Mouse (Mus musculus): Measurements from ENCODE around the gene Gar1. TPM values are rescaled to one million over a fixed set of nuclear protein-coding genes. Genes with fewer than 3 reads are reported as not detected.

Gar1 gene
- polyA plus RNA-seq (2016; fragmentation: Nextera tagmentation; extraction: Ambion mirVana) = 52.2 and 59.5 TPM in 2 replicates

GRCm38 (mm10) chr3:129831035-129831568 is at the start of gene Gar1:
TSS of gene Gar1 (minus strand) at chr3:129831396.
- Histone ChIP-seq H3K4me3 (peak within 1 kb of the TSS; percentile 97), H3K9ac (peak within 1 kb of the TSS; percentile 93), H3K4me2 (peak within 1 kb of the TSS; percentile 88), H3K36me3 (peaks cover 25% of the 10 kb centered on the region), H3K9me3 (replicated peaks) (no peaks in the 10 kb centered on the region), H3K27me3 (replicated peaks) (no peaks in the 10 kb centered on the region), H3K4me1 (replicated peaks) (peaks cover 25% of the 10 kb centered on the region), H3K27ac (ENCODE audit: poor library complexity, severe bottlenecking) (peak within 1 kb of the TSS; percentile 91)
- WGBS = under 1% methylated on average over 60 of the region's 60 CpGs
- peak; percentile 92 for ATAC-seq (ENCODE audit: insufficient number of reproducible peaks, low FRiP score)

- H3K4me3 ChIP-seq = peak overlapping the region; percentile 73
Measured at GRCm38 (mm10) chr3:129879913-129880312, 48.7 kb upstream of the Gar1 start.

GRCm38 (mm10) chr3:129879131-129879757 is 48.0 kb upstream of the Gar1 start:
- H3K9ac ChIP-seq = peak overlapping the region; percentile 88
- H3K36me3 ChIP-seq = no peaks in the 10 kb centered on the region
- no peaks in the 10 kb centered on the region for H3K9me3 ChIP-seq (replicated peaks)
- peak overlapping the region; percentile 73 for H3K4me3 ChIP-seq
- WGBS = under 1% methylated on average over 25 of the region's 25 CpGs
- 0 out of 2 replicates have a peak, but pooled peaks cover 12% of the 10 kb centered on the region for H3K4me1 ChIP-seq (replicated peaks)
- 0 out of 2 replicates have a peak, but pooled peaks cover 6% of the 10 kb centered on the region for H3K27me3 ChIP-seq (replicated peaks)
- H3K4me2 ChIP-seq = peak overlapping the region; percentile 96
- peak; percentile 67 for ATAC-seq (ENCODE audit: insufficient number of reproducible peaks, low FRiP score)
- H3K27ac ChIP-seq (ENCODE audit: poor library complexity, severe bottlenecking) = peak overlapping the region; percentile 77

More at GRCm38 (mm10) chr3:129879913-129880312, 48.7 kb upstream of the Gar1 start:
- Histone ChIP-seq H3K27me3 (replicated peaks) (0 out of 2 replicates have a peak, but pooled peaks cover 6% of the 10 kb centered on the region), H3K36me3 (no peaks in the 10 kb centered on the region), H3K4me2 (peak overlapping the region; percentile 96), H3K9me3 (replicated peaks) (no peaks in the 10 kb centered on the region), H3K27ac (ENCODE audit: poor library complexity, severe bottlenecking) (no peak overlapping the region), H3K4me1 (replicated peaks) (peaks cover 14% of the 10 kb centered on the region; the same call in 1 of the 2 replicates), H3K9ac (no peak overlapping the region)
- 85% methylated on average over 2 of the region's 2 CpGs for WGBS
- no peak for ATAC-seq (ENCODE audit: insufficient number of reproducible peaks, low FRiP score)

- Histone ChIP-seq H3K9ac (peak within 1 kb of the TSS; percentile 88), H3K36me3 (no peaks in the 10 kb centered on the region), H3K4me1 (replicated peaks) (0 out of 2 replicates have a peak, but pooled peaks cover 12% of the 10 kb centered on the region), H3K27ac (ENCODE audit: poor library complexity, severe bottlenecking) (peak within 1 kb of the TSS; percentile 77), H3K4me2 (peak within 1 kb of the TSS; percentile 96), H3K27me3 (replicated peaks) (0 out of 2 replicates have a peak, but pooled peaks cover 6% of the 10 kb centered on the region), H3K9me3 (replicated peaks) (no peaks in the 10 kb centered on the region), H3K4me3 (peak within 1 kb of the TSS; percentile 73)
- under 1% methylated on average over 65 of the region's 66 CpGs for WGBS
- peak; percentile 87 for ATAC-seq (ENCODE audit: insufficient number of reproducible peaks, low FRiP score)
Measured at GRCm38 (mm10) chr3:129878405-129879021, 47.3 kb upstream of the Gar1 start, which contains the start of gene Pla2g12a. TSS of gene Pla2g12a (plus strand) at chr3:129878606.

GRCm38 (mm10) chr3:129877327-129877726 is 46.1 kb upstream of the Gar1 start:
- Histone ChIP-seq H3K9ac (no peak overlapping the region), H3K4me3 (no peak overlapping the region), H3K9me3 (replicated peaks) (no peaks in the 10 kb centered on the region), H3K4me1 (replicated peaks) (0 out of 2 replicates have a peak, but pooled peaks cover 12% of the 10 kb centered on the region), H3K27me3 (replicated peaks) (0 out of 2 replicates have a peak, but pooled peaks cover 6% of the 10 kb centered on the region), H3K4me2 (no peak overlapping the region), H3K36me3 (no peaks in the 10 kb centered on the region), H3K27ac (ENCODE audit: poor library complexity, severe bottlenecking) (no peak overlapping the region)
- 88% methylated on average over 10 of the region's 10 CpGs for WGBS
- ATAC-seq (ENCODE audit: insufficient number of reproducible peaks, low FRiP score) = no peak

- Histone ChIP-seq H3K9ac (no peak overlapping the region), H3K4me2 (no peak overlapping the region), H3K27me3 (replicated peaks) (no peaks in the 10 kb centered on the region), H3K36me3 (no peaks in the 10 kb centered on the region), H3K4me1 (replicated peaks) (no peaks in the 10 kb centered on the region), H3K4me3 (no peak overlapping the region), H3K9me3 (replicated peaks) (peaks cover 7% of the 10 kb centered on the region), H3K27ac (ENCODE audit: poor library complexity, severe bottlenecking) (no peak overlapping the region)
- ATAC-seq (ENCODE audit: insufficient number of reproducible peaks, low FRiP score) = no peak
- 39% methylated on average over 14 of the region's 14 CpGs for WGBS
Measured at GRCm38 (mm10) chr3:129863698-129864097, 32.5 kb upstream of the Gar1 start.

GRCm38 (mm10) chr3:129862592-129862991 is 31.4 kb upstream of the Gar1 start:
- no peaks in the 10 kb centered on the region for H3K4me1 ChIP-seq (replicated peaks)
- H3K27ac ChIP-seq (ENCODE audit: poor library complexity, severe bottlenecking) = no peak overlapping the region
- H3K4me3 ChIP-seq = no peak overlapping the region
- no peaks in the 10 kb centered on the region for H3K27me3 ChIP-seq (replicated peaks)
- H3K4me2 ChIP-seq = no peak overlapping the region
- WGBS = 65% methylated on average over 2 of the region's 2 CpGs
- peaks cover 15% of the 10 kb centered on the region for H3K9me3 ChIP-seq (replicated peaks)
- no peak overlapping the region for H3K9ac ChIP-seq
- no peak for ATAC-seq (ENCODE audit: insufficient number of reproducible peaks, low FRiP score)
- no peaks in the 10 kb centered on the region for H3K36me3 ChIP-seq

- no peak for ATAC-seq (ENCODE audit: insufficient number of reproducible peaks, low FRiP score)
- Histone ChIP-seq H3K4me2 (no peak overlapping the region), H3K9me3 (replicated peaks) (no peaks in the 10 kb centered on the region)
Measured at GRCm38 (mm10) chr3:129846846-129847245, 15.7 kb upstream of the Gar1 start.

GRCm38 (mm10) chr3:129845868-129846267 is 14.7 kb upstream of the Gar1 start:
- H3K27ac ChIP-seq (ENCODE audit: poor library complexity, severe bottlenecking) = no peak overlapping the region
- no peak overlapping the region for H3K4me2 ChIP-seq
- no peak overlapping the region for H3K4me3 ChIP-seq
- H3K27me3 ChIP-seq (replicated peaks) = 0 out of 2 replicates have a peak, but pooled peaks cover 4% of the 10 kb centered on the region
- H3K9me3 ChIP-seq (replicated peaks) = no peaks in the 10 kb centered on the region
- WGBS = 75% methylated on average over 2 of the region's 2 CpGs
- no peak for ATAC-seq (ENCODE audit: insufficient number of reproducible peaks, low FRiP score)
- no peaks in the 10 kb centered on the region for H3K36me3 ChIP-seq
- H3K9ac ChIP-seq = no peak overlapping the region
- no peaks in the 10 kb centered on the region for H3K4me1 ChIP-seq (replicated peaks)

More at GRCm38 (mm10) chr3:129846846-129847245, 15.7 kb upstream of the Gar1 start:
- no peaks in the 10 kb centered on the region for H3K36me3 ChIP-seq
- H3K4me3 ChIP-seq = no peak overlapping the region
- no peaks in the 10 kb centered on the region for H3K4me1 ChIP-seq (replicated peaks)
- no peak overlapping the region for H3K27ac ChIP-seq (ENCODE audit: poor library complexity, severe bottlenecking)
- 76% methylated on average over 7 of the region's 7 CpGs for WGBS
- H3K9ac ChIP-seq = no peak overlapping the region
- H3K27me3 ChIP-seq (replicated peaks) = 0 out of 2 replicates have a peak, but pooled peaks cover 1% of the 10 kb centered on the region

GRCm38 (mm10) chr3:129838017-129838416 is 6.8 kb upstream of the Gar1 start:
- Histone ChIP-seq H3K27me3 (replicated peaks) (0 out of 2 replicates have a peak, but pooled peaks cover 4% of the 10 kb centered on the region), H3K4me3 (no peak overlapping the region), H3K4me2 (no peak overlapping the region), H3K27ac (ENCODE audit: poor library complexity, severe bottlenecking) (no peak overlapping the region), H3K36me3 (no peaks in the 10 kb centered on the region), H3K9me3 (replicated peaks) (no peaks in the 10 kb centered on the region), H3K9ac (no peak overlapping the region), H3K4me1 (replicated peaks) (peaks cover 12% of the 10 kb centered on the region)
- ATAC-seq (ENCODE audit: insufficient number of reproducible peaks, low FRiP score) = no peak
- 41% methylated on average over 7 of the region's 7 CpGs for WGBS

- Histone ChIP-seq H3K9ac (no peak overlapping the region), H3K36me3 (no peaks in the 10 kb centered on the region), H3K27me3 (replicated peaks) (0 out of 2 replicates have a peak, but pooled peaks cover 4% of the 10 kb centered on the region), H3K9me3 (replicated peaks) (no peaks in the 10 kb centered on the region), H3K4me1 (replicated peaks) (peaks cover 12% of the 10 kb centered on the region), H3K4me3 (no peak overlapping the region), H3K27ac (ENCODE audit: poor library complexity, severe bottlenecking) (no peak overlapping the region), H3K4me2 (no peak overlapping the region)
- WGBS = 70% methylated on average over 6 of the region's 6 CpGs
- no peak for ATAC-seq (ENCODE audit: insufficient number of reproducible peaks, low FRiP score)
Measured at GRCm38 (mm10) chr3:129836965-129837364, 5.8 kb upstream of the Gar1 start.

Data from heart, embryonic 12.5 days (tissue).